Mouse (Mus musculus): ENCODE results near the gene Tpp2. TPM values are rescaled to one million over a fixed set of nuclear protein-coding genes. Genes with fewer than 3 reads are reported as not detected.
"Not testable (repeated sequence)": the region's sequence is repeated elsewhere in the genome, so short reads cannot be mapped to it uniquely, and the experiment has no call there.

Gene Tpp2
- total RNA-seq, 2 experiments from 2014 or later: 53.0 to 56.8 TPM

- no peak for DNase-seq (ENCODE audit: low spot score in 2 of 2)
Measured at GRCm38 (mm10) chr1:44004513-44004912, 71.1 kb downstream of the Tpp2 start.

DNA sequence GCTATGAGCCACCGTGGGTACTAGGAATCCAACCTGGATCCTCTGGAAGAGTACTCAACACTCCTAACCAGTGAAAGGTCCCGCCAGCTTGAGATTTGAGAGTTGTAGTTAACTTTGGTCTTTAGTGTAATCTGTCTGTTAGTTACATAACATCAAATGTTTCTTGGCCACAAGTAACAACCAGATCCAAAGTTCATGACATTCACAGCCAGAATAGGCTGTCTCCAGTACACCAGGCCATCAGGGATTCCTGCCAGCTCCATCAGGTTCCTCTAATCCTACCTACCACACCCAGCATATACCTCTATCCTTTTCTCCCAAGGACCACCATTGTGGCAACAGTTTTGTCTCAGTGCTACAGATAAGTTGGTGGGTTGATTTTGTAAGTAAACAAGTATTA is 82.1 kb downstream of the Tpp2 start:
- no peak for DNase-seq (ENCODE audit: low spot score in 2 of 2)

DNA sequence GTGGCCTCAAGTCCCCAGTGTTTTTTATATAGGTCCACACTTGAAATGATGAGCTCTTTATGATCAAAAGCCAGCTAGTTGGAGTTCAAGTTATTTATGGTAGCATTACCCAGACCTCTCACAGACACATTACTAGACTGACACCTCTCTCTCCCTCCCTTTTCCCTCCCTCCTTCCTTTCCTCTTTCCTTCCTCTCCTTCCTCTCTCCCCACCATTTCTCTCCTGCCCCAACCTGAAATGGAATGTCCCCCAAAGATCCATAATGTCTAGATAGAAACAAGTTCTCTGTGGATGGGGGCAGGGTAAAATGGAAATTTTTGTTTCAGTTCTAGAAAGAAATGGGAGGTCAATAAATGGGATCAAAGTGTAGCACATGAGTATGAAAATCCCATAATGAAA is 86.5 kb downstream of the Tpp2 start, which contains the start of gene Mettl21c:
Mettl21c (minus strand) TSS at position 101 of the 400 bp plus-strand sequence.
- no peak for DNase-seq (ENCODE audit: low spot score in 2 of 2)

DNA sequence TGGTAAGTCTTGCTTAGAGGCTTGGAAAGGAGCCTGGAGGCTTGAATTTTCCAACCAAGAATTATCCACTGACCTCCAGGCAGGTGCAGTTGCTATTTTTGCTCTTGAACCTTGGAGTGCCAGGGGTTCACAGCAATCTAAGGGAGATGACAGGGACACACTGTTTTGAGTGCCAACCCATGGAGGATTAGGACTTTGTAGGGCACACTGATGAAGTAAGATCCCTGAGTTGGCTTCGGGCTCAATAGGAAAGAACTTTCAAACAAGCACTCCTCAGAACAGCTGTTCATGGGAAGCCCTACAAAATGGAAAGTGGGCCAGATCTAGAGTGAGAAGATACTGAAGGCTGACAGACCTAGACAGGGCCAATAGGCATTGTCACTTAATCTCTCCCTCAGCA is 89.2 kb downstream of the Tpp2 start:
- DNase-seq (ENCODE audit: low spot score in 2 of 2): no peak

DNA sequence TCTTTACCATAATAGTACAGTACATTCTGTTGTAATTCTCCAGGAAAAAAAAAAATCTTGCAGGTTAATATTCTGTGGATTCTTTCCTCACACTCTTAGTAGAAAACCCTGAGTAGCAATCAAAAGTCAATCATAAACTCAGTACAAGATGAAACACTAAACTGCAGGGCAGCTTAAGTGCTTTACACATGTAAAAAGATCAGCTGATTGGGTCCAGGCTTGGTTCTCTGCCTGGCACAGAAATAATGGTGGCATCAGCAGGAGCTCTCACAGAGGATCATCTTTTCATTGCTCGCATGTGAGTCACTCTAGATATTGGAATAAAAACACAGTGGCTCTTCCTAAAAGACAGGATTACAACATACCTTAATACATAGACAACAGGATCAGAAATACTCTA is 94.2 kb downstream of the Tpp2 start:
- DNase-seq (ENCODE audit: low spot score in 2 of 2): no peak

- no peak for DNase-seq (ENCODE audit: low spot score in 2 of 2)
Measured at GRCm38 (mm10) chr1:44032213-44032612, 98.8 kb downstream of the Tpp2 start.

DNA sequence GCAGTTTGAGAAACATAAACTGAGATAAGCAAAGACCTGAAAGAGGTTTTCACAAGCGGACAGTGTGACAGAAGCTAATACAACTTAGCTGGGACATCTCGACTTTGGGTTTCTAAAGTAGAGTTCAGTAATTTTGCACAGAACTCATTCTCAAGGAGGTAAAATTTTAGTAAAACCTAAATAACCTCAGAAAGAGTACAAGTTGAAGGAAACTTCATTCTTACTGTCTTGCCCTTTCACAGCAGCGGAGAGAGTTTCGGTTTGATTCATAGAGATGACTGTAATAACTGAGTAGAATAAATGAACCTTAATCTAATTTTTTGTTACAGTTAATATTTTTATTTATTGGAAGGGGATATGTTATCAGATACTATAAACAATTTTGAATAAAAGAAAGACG is 99.5 kb downstream of the Tpp2 start:
- no peak for DNase-seq (ENCODE audit: low spot score in 2 of 2)

DNA sequence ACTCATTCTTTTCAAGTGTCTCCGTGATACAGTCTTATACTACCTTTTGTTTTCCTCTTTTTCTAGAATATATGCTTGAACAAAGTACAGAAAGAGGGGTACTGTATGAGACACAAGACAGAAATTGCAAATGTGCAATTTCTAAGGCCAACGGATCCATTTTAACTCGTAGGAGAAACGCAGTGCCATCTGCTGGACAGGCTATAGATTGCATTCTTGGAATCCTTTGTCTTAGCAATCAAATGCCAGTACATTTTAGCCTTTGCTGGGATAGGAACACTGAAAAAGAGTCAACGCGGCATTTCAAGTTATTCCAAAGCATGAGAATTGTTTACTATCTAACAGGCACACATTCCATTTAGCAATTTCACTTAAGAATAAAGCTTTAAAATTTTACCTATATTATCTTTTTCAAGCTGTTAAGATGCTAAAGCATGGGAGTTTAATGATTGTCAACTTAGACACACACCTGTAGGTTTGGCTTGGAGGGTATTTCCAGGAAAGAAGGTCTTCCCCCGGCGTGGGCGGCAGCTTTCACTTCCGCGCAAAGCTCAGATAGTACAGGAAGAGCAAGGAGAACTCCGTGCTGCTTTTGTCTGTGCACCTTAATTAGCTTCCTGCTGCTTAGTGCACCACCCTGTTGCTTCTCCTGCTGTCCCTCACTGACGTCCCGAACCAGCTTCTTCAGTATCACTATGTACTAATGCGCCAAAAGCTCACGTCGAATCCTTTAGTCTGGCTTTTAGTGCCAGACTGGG is 108.5 kb downstream of the Tpp2 start:
- peak; percentile 22 to 67 for DNase-seq (ENCODE audit: low spot score in 2 of 2)

GRCm38 (mm10) chr1:44042555-44042915 is 109.1 kb downstream of the Tpp2 start:
- no peak for DNase-seq (ENCODE audit: low spot score in 2 of 2)

DNA sequence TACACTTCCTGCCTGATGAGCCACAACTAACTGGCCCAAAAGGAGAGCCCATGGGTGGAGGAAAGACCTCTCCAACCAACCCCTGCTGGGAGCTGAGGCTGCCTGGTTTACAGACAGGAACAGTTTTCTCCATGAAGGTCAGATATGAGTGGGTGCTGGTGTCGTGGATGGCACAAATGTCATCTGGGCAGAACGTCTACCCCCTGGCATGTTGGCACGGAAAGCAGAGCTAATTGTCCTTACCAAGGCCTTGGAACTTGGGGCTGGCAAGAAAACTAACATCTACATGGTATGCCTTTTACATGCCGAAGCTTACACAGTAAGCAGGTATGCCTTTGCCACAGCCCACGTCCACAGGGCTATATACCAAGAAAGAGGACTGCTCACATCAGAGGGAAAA is 112.2 kb downstream of the Tpp2 start:
- DNase-seq (ENCODE audit: low spot score in 2 of 2): not testable (repeated sequence)

GRCm38 (mm10) chr1:44046556-44046955 is 113.1 kb downstream of the Tpp2 start:
- DNase-seq (ENCODE audit: low spot score in 2 of 2): no peak

Small RNA genes within 50 kb of the gene (microRNA-seq; reads per million reads assigned to microRNA genes)
- 0 reads per million in 2 experiments for gene Gm24180

Other genes with a start within 250 kb of the Tpp2 start
- 10 to 100 TPM in 1 of 2 experiments, 1 to 10 TPM in 1; 4.0 to 49.2 TPM for gene 1500015O10Rik, start 203.0 kb upstream of the Tpp2 start, total RNA-seq (2021)
- gene Uxs1, start 105.8 kb upstream of the Tpp2 start, total RNA-seq (2021): 10 to 100 TPM; 32.5 to 35.3 TPM
- not detected for gene Mettl21c, start 86.4 kb downstream of the Tpp2 start, total RNA-seq (2021)
- gene Gm8251, start 128.3 kb downstream of the Tpp2 start, total RNA-seq (2021): not detected
- gene Tex30, start 168.8 kb downstream of the Tpp2 start, total RNA-seq (2021): 1 to 10 TPM; 6.2 to 8.2 TPM
- gene Kdelc1, start 185.2 kb downstream of the Tpp2 start, total RNA-seq (2021): 10 to 100 TPM; 11.1 to 11.4 TPM
- gene Bivm, start 185.3 kb downstream of the Tpp2 start, total RNA-seq (2021): 10 to 100 TPM; 38.4 to 41.8 TPM
- gene Ercc5, start 214.1 kb downstream of the Tpp2 start, total RNA-seq (2021): 10 to 100 TPM; 18.4 to 22.5 TPM

Data from layer of hippocampus, postnatal 14 days (tissue).